Mouse (Mus musculus): ENCODE results near the gene Gdf11. TPM values are rescaled to one million over a fixed set of nuclear protein-coding genes. Genes with fewer than 3 reads are reported as not detected.

The Gdf11 gene
- polyA plus RNA-seq, 1 experiment from 2014 or later = 13.5 TPM

GRCm38 (mm10) chr10:128929638-128930378, 38.3 kb upstream of the Gdf11 start:
- H3K4me1 ChIP-seq (replicated peaks) = peaks cover 21% of the 10 kb centered on the region
- peaks cover 73% of the 10 kb centered on the region for H3K27me3 ChIP-seq
- no peaks in the 10 kb centered on the region for H3K9me3 ChIP-seq
- H3K9ac ChIP-seq = no peak overlapping the region
- H3K27ac ChIP-seq (replicated peaks) = no peak overlapping the region
- H3K4me2 ChIP-seq = no peak overlapping the region
- H3K4me3 ChIP-seq = no peak overlapping the region
- ATAC-seq (ENCODE audit: low read depth) = no peak
- WGBS = 61% methylated on average over 7 of the region's 7 CpGs
- H3K36me3 ChIP-seq = no peaks in the 10 kb centered on the region

GRCm38 (mm10) chr10:128928356-128928755, 36.8 kb upstream of the Gdf11 start:
- Histone ChIP-seq H3K27ac (replicated peaks) (no peak overlapping the region), H3K4me1 (replicated peaks) (peaks cover 15% of the 10 kb centered on the region), H3K36me3 (no peaks in the 10 kb centered on the region), H3K4me2 (no peak overlapping the region), H3K9me3 (no peaks in the 10 kb centered on the region), H3K27me3 (peaks cover 59% of the 10 kb centered on the region), H3K4me3 (no peak overlapping the region), H3K9ac (peak overlapping the region; percentile 14; the same call in 1 of the 2 replicates)
- no peak for ATAC-seq (ENCODE audit: low read depth)
- WGBS = 31% methylated on average over 4 of the region's 4 CpGs

DNA sequence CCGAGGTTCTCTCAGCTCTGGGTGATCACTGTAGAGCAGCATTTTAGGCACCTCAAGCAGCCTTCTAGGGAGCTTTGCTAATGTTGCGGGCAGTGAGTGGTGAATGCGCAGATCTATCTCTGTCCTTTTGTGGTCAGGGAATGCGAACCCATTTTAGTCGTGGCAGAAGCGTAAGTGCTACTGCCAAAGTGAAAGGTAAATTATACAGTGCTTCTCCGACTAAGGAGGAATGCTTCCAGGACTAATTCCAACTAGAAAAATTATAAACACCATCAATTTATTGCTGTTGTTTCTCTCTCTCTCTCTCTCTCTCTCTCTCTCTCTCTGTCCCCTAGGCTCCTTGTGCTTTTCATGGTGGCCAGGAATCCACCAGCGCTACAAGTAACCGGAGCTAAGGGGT, 32.4 kb upstream of the Gdf11 start, which contains the start of gene Bloc1s1:
Gene Bloc1s1, minus strand, starts transcription at position 101 of the 400 bp plus-strand sequence.
- Histone ChIP-seq H3K9ac (peak within 1 kb of the TSS; percentile 89), H3K9me3 (no peaks in the 10 kb centered on the region), H3K27ac (replicated peaks) (peak within 1 kb of the TSS; percentile 96), H3K4me2 (peak within 1 kb of the TSS; percentile 80), H3K27me3 (peaks cover 21% of the 10 kb centered on the region), H3K4me3 (peak within 1 kb of the TSS; percentile 86), H3K36me3 (0 out of 2 replicates have a peak, but pooled peaks cover 3% of the 10 kb centered on the region), H3K4me1 (replicated peaks) (peaks cover 51% of the 10 kb centered on the region)
- WGBS = 57% methylated on average over 9 of the region's 9 CpGs
- no peak for ATAC-seq (ENCODE audit: low read depth)

GRCm38 (mm10) chr10:128923013-128923691, 31.6 kb upstream of the Gdf11 start:
- no peaks in the 10 kb centered on the region for H3K9me3 ChIP-seq
- H3K27ac ChIP-seq (replicated peaks) = peak overlapping the region; percentile 96
- H3K36me3 ChIP-seq = peaks cover 6% of the 10 kb centered on the region; the same call in 1 of the 2 replicates
- WGBS = under 1% methylated on average over 42 of the region's 42 CpGs
- peak; percentile 96 for ATAC-seq (ENCODE audit: low read depth)
- H3K4me1 ChIP-seq (replicated peaks) = peaks cover 57% of the 10 kb centered on the region
- peaks cover 13% of the 10 kb centered on the region for H3K27me3 ChIP-seq
- H3K4me2 ChIP-seq = peak overlapping the region; percentile 80
- H3K9ac ChIP-seq = peak overlapping the region; percentile 89
- peak overlapping the region; percentile 86 for H3K4me3 ChIP-seq

GRCm38 (mm10) chr10:128922822-128923012, 31.2 kb upstream of the Gdf11 start, which contains the start of gene Rdh5:
Gene Rdh5 (minus strand): TSS chr10:128922888.
- ATAC-seq (ENCODE audit: low read depth) = no peak
- Histone ChIP-seq H3K4me2 (peak within 1 kb of the TSS; percentile 80), H3K4me1 (replicated peaks) (peaks cover 57% of the 10 kb centered on the region), H3K36me3 (peaks cover 10% of the 10 kb centered on the region), H3K27me3 (peaks cover 9% of the 10 kb centered on the region), H3K4me3 (peak within 1 kb of the TSS; percentile 86), H3K9me3 (no peaks in the 10 kb centered on the region), H3K9ac (peak within 1 kb of the TSS; percentile 89), H3K27ac (replicated peaks) (peak within 1 kb of the TSS; percentile 96)
- WGBS = 17% methylated on average over 1 of the region's 1 CpGs

- H3K4me2 ChIP-seq = peak overlapping the region; percentile 80
- peak overlapping the region; percentile 89 for H3K9ac ChIP-seq
- ATAC-seq (ENCODE audit: low read depth) = 0 out of 2 replicates have a peak, but pooled peaks have one; percentile 2
- H3K36me3 ChIP-seq = peaks cover 16% of the 10 kb centered on the region
- H3K9me3 ChIP-seq = no peaks in the 10 kb centered on the region
- peaks cover 4% of the 10 kb centered on the region; the same call in 1 of the 2 replicates for H3K27me3 ChIP-seq
- peak overlapping the region; percentile 96 for H3K27ac ChIP-seq (replicated peaks)
- 73% methylated on average over 16 of the region's 16 CpGs for WGBS
- peaks cover 57% of the 10 kb centered on the region for H3K4me1 ChIP-seq (replicated peaks)
- peak overlapping the region; percentile 86 for H3K4me3 ChIP-seq
Measured at GRCm38 (mm10) chr10:128921883-128922821, 30.6 kb upstream of the Gdf11 start.

GRCm38 (mm10) chr10:128921251-128921650, 29.7 kb upstream of the Gdf11 start:
- no peak overlapping the region for H3K9ac ChIP-seq
- H3K4me3 ChIP-seq = no peak overlapping the region
- H3K4me1 ChIP-seq (replicated peaks) = peaks cover 57% of the 10 kb centered on the region
- 77% methylated on average over 1 of the region's 1 CpGs for WGBS
- no peaks in the 10 kb centered on the region for H3K27me3 ChIP-seq
- no peak overlapping the region for H3K27ac ChIP-seq (replicated peaks)
- H3K9me3 ChIP-seq = no peaks in the 10 kb centered on the region
- H3K36me3 ChIP-seq = peaks cover 22% of the 10 kb centered on the region
- ATAC-seq (ENCODE audit: low read depth) = no peak
- H3K4me2 ChIP-seq = no peak overlapping the region

DNA sequence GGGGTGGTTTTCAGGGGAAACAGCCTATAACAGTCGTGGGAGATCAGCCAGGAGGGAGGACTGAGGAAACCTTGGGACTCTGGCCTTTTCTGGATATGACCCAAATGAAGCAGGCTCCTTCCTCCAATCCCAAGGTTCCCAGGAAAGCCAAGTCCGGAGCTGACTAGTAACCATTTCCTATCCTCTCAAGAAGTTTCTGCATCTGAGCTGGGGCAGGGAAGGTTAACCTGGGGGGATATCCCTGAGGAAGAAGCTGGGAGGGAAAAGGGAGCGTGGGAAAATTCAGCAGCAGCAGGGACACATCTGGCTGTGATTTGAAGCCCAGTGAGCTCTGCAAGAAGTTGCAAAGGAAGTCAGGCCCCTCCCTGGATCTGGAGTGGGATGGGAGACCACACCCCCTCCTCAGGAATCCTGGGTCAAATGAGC, 29.2 kb upstream of the Gdf11 start:
- H3K4me1 ChIP-seq (replicated peaks) = peaks cover 57% of the 10 kb centered on the region

DNA sequence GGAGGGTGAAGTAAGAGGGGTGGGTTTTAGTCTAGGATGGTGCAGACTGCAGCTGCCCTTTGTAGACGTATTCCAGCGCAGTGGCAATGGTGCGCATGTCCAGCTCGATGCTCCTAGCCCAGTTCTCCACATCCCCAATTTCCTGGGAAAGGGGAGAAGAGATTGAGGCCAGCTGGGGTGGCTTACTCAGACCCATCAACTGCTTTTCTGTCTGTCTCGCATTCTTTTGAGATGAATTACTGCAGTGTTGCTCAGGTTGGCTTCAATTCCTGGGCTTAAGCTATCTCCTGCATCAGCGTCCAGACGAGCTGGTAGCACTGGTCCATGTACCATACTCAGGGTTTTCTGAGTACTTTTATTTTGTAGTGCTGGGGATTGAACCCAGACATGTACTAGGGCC, 28.4 kb upstream of the Gdf11 start:
- H3K4me3 ChIP-seq = no peak overlapping the region
- no peak for ATAC-seq (ENCODE audit: low read depth)
- H3K36me3 ChIP-seq = peaks cover 25% of the 10 kb centered on the region
- WGBS = 86% methylated on average over 7 of the region's 7 CpGs
- peaks cover 57% of the 10 kb centered on the region for H3K4me1 ChIP-seq (replicated peaks)
- peak overlapping the region; percentile 65 for H3K27ac ChIP-seq (replicated peaks)
- H3K9ac ChIP-seq = peak overlapping the region; percentile 46; the same call in 1 of the 2 replicates
- no peaks in the 10 kb centered on the region for H3K27me3 ChIP-seq
- H3K4me2 ChIP-seq = no peak overlapping the region
- H3K9me3 ChIP-seq = no peaks in the 10 kb centered on the region

More for the DNA sequence above, 29.2 kb upstream of the Gdf11 start:
- no peak overlapping the region for H3K4me3 ChIP-seq
- H3K4me2 ChIP-seq = no peak overlapping the region
- WGBS = 87% methylated on average over 3 of the region's 3 CpGs
- H3K27me3 ChIP-seq = no peaks in the 10 kb centered on the region
- H3K9me3 ChIP-seq = no peaks in the 10 kb centered on the region
- peaks cover 25% of the 10 kb centered on the region for H3K36me3 ChIP-seq
- H3K9ac ChIP-seq = no peak overlapping the region
- no peak overlapping the region for H3K27ac ChIP-seq (replicated peaks)
- ATAC-seq (ENCODE audit: low read depth) = no peak

- peak overlapping the region; percentile 65 for H3K27ac ChIP-seq (replicated peaks)
- no peak overlapping the region; the same call in 1 of the 2 replicates for H3K9ac ChIP-seq
- H3K36me3 ChIP-seq = peaks cover 25% of the 10 kb centered on the region
- no peaks in the 10 kb centered on the region for H3K9me3 ChIP-seq
- H3K4me1 ChIP-seq (replicated peaks) = peaks cover 56% of the 10 kb centered on the region
- no peak overlapping the region for H3K4me3 ChIP-seq
- no peaks in the 10 kb centered on the region for H3K27me3 ChIP-seq
- no peak overlapping the region for H3K4me2 ChIP-seq
- no peak for ATAC-seq (ENCODE audit: low read depth)
- WGBS = 22% methylated on average over 6 of the region's 6 CpGs
Measured at GRCm38 (mm10) chr10:128919203-128919631, 27.7 kb upstream of the Gdf11 start.

DNA sequence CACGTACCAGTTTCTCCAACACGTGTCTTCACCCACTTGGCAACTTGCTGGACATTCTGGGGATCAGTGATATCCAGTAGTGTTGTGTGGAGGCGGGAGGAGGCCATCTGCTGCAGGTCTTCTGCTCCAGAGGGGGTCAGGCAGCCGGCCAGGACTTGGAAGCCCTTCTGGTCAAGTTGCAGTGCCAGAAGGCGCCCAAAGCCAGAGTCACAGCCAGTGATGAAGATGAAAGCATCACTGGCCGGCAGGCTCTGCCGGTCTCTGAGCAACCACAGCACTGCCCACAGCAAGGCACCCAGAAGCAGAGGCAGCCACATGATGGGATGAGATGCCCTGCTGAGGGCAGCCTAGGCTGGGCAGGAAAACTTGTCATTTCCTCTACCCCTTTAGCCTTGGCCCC, 26.7 kb upstream of the Gdf11 start:
- H3K4me1 ChIP-seq (replicated peaks) = peaks cover 55% of the 10 kb centered on the region
- no peaks in the 10 kb centered on the region for H3K9me3 ChIP-seq
- H3K4me2 ChIP-seq = no peak overlapping the region
- no peak for ATAC-seq (ENCODE audit: low read depth)
- peak overlapping the region; percentile 65; the same call in 1 of the 2 replicates for H3K27ac ChIP-seq (replicated peaks)
- WGBS = 76% methylated on average over 7 of the region's 7 CpGs
- no peak overlapping the region for H3K4me3 ChIP-seq
- H3K27me3 ChIP-seq = no peaks in the 10 kb centered on the region
- no peak overlapping the region for H3K9ac ChIP-seq
- H3K36me3 ChIP-seq = peaks cover 25% of the 10 kb centered on the region

Data from neural tube, embryonic 13.5 days (tissue).